Mouse (Mus musculus) liver, adult (tissue): ENCODE measurements around the gene Rpl24.

Experiments used
- GATA4 ChIP-seq: IDR thresholded peaks from 2 replicates; pipeline ENCODE4 v1.6.1; 2014; ENCODE audit warnings: mild to moderate bottlenecking, low read length; ENCODE audit not compliant: insufficient replicate concordance

Gene Rpl24

GRCm38 (mm10) chr16:56012789-56013743 lies 47.0 kb downstream of the Rpl24 start:
- TF ChIP-seq GATA4, result no peak

DNA sequence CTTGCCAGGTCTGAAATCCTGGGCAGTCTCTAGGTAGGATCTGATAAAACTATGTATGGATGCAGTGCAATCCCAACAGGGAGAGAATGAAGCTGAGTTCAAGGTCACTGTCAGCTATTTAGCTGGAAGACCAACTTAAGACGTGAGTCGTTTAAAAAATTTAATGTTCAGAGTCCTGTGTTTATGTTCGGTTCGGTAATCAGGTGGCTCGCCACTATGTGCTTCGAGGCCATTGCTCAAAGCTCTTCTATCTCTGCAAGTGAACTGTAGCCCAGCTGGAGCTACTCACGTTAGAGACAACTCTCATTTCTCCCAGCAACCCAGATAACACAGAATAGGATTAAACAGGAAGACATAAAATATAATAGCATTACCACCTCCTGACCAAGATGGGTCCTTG lies 48.0 kb downstream of the Rpl24 start:
- TF ChIP-seq GATA4, result no peak

- TF ChIP-seq GATA4, result no peak
Measured at GRCm38 (mm10) chr16:56019660-56020059, 53.6 kb downstream of the Rpl24 start.
